Mouse (Mus musculus) liver, adult 2 months (tissue): ENCODE results near the gene Tas2r138.

ENCODE experiments used
- CTCF ChIP-seq: fragments of 200-500 bp; IDR thresholded peaks from 2 replicates; pipeline ENCODE4 v1.5.1; 2011; ENCODE audit warnings: low read depth, low read length, control low read depth
- POLR2A ChIP-seq: fragments of 200-500 bp; IDR thresholded peaks from 2 replicates; pipeline ENCODE4 v1.6.1; 2011; ENCODE audit warnings: low read length, control low read depth; ENCODE audit not compliant: insufficient read depth; ENCODE audit errors: extremely low read depth

GRCm38 (mm10) chr6:40634640-40635071 lies 21.5 kb upstream of the Tas2r138 start:
- TF ChIP-seq CTCF (no peak), POLR2A (no peak)
